Mouse (Mus musculus): ENCODE results near the gene Selenbp1.
A peak's percentile ranks its signal among the peaks of the same experiment; 100 is the strongest.
"Not testable (repeated sequence)": the region's sequence is repeated elsewhere in the genome, so short reads cannot be mapped to it uniquely, and the experiment has no call there.

Selenbp1 gene

DNA sequence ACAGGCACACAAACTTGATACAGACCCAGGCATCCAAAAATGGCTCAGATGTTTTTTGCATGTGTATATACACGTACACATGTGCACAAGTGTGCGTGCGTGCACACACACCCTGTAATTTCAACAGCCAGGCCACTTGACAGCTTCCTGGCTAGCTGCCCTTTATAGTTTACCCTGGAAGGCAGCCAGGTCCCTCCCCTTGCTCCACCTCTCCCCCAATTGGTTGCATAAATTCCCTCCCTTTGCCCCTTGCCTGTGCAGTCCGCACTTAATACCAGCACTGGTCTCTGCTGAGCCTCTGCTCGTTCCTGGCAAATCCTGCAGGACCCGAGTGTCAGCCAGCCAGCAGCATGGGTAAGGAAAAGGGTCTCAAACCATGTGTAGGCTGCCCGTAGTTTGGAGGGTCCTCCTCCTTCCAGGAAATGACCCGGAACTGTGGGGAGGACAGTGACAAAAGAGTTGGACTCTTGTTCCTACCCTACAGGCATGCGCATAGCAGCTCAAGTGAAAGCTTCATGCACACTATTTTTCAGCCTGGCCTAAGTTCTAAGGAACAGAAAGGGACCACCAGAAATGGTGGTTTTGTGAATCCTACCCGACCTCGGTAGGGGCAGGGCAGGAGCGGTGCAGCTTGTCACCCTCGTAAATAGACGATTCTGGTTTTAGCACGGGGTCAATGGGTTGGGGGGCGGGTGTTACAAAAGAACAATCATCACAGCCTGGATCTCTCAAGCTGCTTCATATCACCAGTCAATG lies at the start of gene Selenbp1:
Gene Selenbp1, plus strand, starts transcription at position 248 of the 756 bp plus-strand sequence.
- peak; percentile 78 for DNase-seq (ENCODE audit: low read depth)

DNA sequence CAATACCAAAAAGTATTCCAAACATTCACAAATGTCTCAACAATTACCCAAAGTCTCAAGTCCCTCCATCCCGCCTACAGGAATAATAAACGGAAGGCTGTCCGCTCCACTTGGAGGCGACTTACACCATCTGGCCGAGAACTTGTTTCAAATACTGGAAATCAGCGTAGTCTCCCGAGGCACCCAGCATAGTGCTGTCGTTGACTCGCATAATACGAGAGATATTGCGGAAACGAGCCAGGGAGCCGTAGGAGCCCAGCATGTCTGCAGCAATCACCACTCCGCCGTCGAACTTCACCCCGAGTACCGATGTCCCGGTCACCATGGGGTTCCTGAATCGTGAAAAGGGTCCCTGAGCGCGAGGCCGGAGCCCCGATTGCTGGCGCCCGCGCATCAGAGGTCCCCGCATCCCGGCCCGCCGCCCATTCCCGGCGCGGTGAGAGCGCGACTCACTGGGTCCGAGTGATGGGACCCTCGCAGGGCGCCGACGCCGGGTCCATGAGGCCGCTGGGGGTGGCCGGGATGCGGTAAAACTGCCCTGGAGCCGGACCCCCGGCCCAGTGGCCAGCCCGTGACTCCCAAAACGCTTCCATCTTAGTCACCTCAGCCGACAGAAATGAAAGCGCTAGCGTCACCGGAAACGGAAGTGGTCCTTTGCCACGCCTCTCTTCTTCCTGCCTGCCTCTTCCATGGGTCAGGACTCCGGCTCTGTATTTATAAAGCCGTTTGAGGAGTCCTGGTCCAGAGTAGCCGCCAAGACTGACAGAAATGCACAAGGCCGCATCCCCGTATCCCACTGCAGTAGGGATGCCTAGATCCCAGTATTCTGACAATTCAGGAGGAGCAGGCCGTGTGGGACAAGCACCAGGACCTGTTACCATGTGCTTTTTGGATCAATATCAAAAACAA lies 46.3 kb upstream of the Selenbp1 start, which contains the start of gene Psmb4:
Gene Psmb4, minus strand, starts transcription at position 646 of the 909 bp plus-strand sequence.
- DNase-seq (ENCODE audit: low read depth): peak; percentile 92

DNA sequence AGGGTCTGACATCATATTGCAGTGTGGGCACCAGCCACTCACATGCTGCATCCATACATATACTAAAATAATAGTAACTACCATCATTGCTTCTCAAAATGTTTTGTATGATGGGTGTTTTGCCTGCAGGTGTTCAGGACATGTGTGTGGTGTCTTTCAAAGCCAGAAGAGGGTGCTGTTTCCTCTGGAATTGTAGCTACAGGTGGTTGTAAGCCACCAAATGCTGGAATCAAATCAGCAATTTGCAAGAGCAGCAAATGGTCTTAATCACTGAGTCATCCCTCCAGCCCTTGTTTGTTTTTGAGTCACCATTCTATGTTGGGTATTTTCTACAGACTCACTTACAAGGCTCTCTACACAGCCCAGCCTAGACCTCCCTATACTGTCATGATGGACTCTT lies 44.3 kb upstream of the Selenbp1 start:
- peak; percentile 90 for DNase-seq (ENCODE audit: low read depth)

DNA sequence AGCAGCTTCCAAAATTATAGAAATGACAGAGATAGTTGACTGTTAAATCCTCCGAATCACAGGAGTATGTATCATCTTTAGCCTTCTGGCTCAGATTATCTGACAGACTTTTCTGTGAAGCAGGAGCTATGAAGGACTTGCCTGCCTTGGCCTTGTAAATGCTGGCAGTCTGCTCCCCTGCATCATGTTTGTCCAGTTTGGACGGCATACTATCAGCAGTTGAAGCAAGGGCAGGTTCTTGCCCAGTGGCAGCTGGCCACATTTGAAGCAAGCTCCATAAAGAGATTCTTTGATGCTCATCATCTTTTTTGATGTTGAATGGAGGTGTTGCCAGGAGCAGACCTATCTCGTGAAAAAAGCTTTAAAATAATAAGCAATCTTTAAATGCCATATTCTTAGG lies 38.8 kb upstream of the Selenbp1 start:
- DNase-seq (ENCODE audit: low read depth): no peak

DNA sequence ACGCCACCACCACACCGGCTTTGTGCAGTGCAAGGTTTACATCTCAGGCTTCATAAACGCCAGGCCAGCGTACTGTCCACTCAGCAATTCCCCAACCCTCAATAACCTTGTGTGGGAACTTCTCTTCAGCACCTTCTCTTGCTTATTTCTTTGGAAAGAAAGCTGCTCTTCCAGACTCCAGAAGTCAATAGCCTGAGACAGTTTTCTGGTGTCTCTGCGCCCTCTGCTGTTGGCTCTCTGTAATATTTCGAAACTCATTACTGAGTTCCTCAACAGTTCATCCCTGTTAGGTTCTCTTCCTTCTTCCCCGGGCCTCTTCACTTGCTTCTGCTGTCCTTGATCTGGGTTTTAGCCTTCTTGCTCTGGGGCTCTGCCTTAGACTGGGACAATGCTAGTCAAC lies 30.1 kb upstream of the Selenbp1 start:
- peak; percentile 84 for DNase-seq (ENCODE audit: low read depth)

DNA sequence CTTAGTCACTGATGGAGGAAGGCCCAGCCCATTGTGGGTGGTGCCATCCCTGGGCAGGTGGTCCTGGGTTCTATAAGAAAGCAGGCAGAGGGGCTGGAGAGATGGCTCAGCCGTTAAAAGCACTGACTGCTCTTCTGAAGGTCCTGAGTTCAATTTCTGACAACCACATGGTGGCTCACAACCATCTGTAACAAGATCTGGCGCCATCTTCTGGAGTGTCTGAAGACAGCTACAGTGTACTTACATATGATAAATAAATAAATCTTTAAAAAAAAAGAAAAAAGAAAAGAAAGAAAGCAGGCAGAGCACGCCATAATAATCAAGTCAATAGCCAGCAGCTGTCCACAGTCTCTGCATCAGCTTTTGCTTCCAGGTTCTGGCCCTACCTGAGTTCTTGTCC lies 28.1 kb upstream of the Selenbp1 start:
- DNase-seq (ENCODE audit: low read depth): not testable (repeated sequence)

DNA sequence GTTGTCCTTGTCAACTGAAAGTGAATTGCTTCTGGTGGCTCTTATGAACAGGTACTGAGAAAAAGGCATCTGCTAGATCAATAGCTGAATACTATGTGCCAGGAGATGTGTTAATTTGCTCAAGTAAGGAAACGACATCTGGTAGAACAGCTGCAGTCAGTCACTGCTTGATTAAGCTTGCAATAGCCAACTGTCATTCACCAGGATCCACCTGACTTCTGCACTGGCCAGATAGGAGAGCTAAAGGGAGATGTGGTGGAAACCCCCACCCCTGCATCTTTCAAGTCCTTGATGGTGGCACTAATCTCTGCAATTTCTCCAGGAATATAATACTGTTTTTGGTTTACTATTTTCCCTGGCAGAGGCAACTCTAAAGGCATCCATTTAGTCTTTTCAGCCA lies 26.4 kb upstream of the Selenbp1 start:
- DNase-seq (ENCODE audit: low read depth): no peak

DNA sequence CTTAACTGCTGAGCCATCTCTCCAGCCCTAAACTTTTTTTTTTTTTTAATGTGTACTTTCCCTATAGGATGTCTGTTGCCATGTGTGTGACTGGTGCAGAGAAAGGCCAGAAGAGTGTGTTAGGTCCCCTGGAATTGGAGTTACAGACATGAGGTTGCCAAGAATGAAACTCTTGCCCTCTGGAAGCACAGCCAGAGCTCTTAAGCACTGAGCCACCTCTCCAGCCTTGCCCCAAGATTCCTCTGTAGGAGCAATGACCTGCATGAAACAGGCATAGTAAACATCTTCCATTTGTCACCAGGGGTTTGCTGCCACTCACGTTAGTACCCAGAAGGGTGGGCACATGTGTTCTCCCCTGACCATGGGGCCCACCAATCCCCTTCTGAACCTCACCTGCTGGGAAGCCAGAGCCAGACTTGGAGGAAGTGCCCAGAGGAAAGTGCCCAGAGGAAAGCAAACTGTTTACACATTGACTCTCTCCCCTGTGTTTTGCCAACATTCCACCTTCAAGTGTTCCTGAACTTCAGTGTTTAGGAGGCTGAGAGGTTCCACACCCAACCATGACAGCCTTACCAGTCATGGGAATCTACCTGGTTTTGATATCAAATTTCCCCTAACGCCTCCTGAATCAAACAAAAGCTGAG lies 21.7 kb upstream of the Selenbp1 start:
- DNase-seq (ENCODE audit: low read depth): no peak

DNA sequence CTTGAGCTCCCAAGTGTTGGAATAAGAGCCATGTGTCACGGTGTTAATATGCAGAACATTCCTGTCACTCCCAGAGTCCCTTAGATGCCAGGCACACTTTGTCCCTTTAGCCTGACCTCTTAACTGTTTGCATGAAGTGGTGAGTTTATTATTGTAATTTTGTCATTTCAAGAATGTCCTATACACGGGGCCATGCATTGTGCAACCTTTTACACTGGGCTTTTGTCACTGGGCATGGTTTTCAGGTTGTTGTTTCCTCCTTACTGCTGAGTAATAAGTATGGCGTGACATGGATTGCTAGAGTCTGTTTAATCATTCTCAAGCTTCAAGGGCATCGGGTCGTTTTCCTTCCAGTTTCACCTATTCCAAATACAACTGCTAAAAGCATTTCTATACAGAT lies 19.1 kb upstream of the Selenbp1 start:
- DNase-seq (ENCODE audit: low read depth): no peak

DNA sequence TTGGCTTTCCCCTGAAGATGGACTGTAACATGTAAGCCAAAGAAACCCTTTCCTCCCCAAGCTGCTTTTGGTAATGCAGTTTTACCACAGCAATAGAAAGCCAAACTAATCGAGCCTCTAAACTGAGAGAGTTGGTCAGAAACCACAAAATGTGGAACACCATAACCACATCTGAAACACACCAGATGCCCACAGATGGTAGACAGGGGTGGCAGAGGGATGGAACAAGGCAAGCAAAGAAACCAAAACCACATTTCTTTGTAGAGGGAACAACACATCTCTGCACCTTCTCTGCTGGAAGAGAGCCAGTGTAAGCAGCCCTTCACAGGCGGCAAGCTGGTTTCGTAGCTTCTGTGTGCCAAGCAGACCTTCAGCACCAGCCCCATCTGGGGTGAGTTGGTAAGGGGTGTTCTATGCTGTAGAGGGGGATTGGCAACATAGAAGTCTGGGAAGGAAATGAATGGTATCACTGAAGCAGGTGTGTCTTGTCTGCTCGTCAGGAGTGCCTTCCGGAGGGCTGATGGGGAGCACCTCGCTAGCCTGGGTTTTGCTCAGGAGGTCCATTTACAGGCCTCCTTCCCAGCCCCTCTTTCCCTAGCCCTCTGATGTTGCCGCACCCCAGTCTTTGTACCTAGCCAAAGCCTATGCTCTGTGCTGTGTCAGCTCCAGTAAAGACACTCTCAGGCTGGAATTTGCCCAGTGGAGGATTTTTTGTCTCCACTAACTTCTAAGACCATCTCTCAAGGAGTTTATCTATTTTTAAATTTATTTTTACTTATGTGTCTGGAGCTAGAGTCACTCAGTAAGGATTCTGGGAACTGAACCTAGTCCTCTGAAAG lies 16.7 kb upstream of the Selenbp1 start:
- DNase-seq (ENCODE audit: low read depth): no peak

DNA sequence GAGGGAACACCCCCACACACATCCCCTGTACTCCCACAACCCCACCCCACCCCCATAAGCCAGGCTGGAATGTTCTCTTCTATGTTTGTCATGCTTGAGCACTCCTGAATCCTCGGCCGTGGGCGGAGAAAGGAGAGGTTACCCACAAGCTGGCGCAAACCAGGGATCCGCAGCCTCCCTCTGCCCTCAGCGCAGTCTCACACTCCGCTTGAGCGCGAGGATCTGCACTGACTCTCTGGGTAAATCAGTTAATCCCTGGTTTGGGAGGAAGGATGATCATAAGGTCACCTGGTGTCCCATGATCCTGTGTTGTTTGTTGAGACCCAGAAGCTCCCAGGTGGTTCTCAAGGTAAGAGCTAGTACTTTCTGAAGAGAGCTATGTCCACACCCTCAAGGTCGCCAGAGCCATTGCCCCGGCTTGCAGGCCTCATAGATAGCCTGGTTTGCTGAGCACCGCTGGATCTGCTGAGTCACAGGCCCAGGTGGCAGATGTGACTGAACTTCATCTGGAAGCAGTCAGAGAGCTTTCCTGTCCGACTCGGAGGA lies 15.0 kb upstream of the Selenbp1 start:
- DNase-seq (ENCODE audit: low read depth): no peak

DNA sequence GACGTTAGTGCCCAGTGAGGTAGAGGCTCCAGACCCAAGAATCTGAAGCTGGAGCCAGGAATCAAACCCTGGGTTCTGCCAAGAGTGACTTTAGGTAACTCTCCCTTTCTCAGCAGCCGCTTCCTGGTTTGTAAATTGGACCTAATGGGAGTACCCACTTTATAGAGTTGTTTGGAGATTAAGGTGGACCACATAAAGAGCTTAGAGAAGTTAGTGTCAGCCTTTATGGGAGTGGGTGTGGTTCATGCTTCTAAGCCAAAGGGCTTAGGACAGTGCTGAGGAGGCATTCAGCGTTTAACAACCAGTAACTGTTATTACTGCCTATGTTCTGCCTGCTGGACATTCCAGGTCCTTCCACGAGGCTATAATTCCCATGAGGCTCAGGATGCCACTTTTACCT lies 14.0 kb upstream of the Selenbp1 start:
- DNase-seq (ENCODE audit: low read depth): no peak

DNA sequence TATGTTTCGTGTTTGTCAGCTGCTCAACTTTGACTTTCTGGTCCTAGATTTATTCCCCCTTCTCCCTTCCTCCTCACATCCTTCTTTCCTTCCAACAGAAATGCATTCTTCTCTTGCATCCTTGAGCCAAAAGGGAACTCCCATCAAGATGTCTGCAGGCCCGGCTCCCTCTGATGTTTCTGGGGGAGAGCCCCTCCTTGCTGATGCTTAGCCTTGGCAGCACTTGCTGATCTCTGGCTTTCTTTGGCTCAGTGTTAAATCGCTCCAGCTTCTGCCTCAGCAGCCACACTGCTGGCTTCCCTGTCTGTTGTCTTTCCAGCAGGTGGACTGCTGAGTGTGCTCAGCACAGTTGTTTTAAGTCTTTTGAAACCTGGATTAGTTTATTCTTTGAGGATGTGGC lies 11.8 kb upstream of the Selenbp1 start:
- no peak for DNase-seq (ENCODE audit: low read depth)

DNA sequence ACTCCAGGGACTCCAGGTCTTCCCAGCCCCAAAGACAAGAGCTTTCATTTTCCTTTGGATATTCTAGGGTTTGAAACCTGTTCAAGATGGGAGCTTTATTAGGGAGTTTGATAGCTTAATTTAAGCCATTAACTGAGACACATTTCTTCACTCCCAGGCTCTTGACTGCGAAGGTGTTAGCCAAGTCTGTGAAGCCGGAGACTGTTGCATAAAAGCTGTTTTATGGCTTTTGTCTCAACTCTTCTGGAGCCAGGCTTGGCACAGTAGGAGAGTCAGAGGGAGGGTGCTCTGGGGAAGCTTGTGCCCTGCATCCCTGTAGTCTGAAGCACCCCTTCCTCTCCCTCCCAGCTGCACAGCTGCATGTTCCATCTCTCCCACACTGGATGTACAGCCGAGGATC lies 10.5 kb upstream of the Selenbp1 start:
- DNase-seq (ENCODE audit: low read depth): no peak

DNA sequence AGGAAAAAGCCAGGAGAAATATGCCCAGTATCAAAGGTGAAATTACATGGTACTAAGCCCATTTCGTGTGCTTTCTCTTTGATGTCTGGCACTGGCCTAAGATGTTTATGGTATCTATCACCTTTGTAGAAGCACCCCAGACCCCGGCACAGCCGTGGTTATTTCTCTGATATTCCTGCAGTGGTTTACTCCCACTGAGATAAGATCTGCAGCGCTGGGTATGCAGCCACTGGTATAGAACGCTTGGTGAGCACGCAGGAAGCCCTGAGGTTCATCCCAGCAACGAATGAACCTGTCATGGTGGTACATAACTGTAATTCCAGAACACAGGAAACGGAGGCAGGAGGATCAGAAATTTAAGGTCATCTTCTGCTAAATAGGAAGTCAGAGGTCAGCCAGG lies 8.2 kb upstream of the Selenbp1 start:
- DNase-seq (ENCODE audit: low read depth): no peak

DNA sequence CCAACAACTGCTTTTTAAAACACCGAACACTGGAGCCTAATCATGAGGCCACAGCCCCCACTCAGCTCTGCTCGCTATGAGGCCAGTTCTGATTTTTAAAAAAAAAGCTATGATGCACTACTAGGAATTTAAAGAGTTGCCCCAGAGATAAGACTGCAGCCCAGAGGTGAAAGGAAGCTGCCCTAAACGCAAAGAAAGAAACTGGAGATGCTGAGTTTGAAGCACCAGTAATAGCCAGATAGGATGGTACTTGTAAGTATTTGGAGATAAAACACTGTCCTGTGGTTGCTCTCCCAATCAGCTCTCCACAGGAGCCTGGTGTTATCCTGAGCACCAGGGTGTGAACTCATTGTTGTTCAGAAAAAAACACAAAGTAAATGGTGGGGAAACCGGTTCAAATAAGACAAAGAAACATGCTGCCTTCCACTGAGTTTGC lies 6.5 kb upstream of the Selenbp1 start:
- not testable (repeated sequence) for DNase-seq (ENCODE audit: low read depth)

DNA sequence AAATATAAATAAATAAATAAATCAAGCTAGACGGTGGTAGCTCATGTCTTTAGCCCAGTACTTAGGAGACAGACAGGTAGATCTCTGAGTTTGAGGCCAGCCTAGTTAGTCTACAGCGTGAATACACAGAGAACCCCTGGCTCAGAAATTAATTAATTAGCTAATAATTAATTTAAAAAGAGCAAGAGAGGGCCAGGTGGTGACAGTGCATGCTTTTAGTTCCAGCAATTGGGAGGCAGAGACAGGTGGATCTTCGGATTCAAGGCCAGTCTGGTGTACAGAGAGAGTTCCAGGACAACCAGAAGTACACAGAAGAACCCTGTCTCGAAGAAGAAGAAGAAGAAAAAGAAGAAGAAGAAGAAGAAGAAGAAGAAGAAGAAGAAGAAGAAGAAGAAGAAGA lies 3.9 kb upstream of the Selenbp1 start:
- DNase-seq (ENCODE audit: low read depth): not testable (repeated sequence)

DNA sequence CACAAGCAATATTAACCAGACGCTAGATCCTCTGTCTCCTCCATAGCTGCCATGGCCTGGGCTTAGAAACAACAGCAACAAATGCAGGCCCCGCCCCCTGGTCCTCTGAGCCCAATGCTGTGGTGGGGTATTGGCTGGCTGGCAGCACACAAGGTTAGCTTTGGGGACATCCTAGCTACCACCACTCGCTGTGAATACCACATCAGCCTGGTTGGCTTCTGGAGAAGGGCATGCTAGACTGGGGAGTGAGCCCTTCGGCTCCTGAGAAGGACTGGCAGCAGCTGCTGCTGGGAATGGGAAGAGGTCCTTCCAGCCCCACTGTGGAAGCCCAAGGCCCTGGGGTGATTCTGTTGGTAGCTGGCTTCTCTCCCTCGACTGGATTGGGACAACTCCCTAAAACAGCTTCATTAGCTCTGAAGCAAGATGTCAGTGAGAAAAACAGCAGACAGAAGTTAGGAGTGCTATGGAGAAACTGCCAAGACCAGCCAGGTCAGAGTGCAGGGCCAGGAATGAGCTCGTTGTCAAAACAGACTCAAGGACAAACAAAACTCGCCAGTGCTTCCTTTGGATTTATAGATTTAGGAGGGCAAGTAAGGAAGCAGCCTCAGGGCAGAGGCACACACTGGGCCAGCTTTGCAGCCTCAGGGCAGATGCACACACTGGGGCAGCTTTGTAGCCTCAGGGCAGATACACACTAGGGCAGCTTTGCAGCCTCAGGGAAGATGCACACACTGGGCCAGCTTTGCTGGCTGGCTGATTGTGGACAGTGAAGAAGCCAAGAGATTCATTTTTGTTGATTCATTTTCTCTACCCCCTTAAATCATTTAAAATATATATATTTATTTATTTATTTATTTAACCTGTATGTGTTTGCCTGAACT lies 2.2 kb upstream of the Selenbp1 start:
- peak; percentile 66 for DNase-seq (ENCODE audit: low read depth)

DNA sequence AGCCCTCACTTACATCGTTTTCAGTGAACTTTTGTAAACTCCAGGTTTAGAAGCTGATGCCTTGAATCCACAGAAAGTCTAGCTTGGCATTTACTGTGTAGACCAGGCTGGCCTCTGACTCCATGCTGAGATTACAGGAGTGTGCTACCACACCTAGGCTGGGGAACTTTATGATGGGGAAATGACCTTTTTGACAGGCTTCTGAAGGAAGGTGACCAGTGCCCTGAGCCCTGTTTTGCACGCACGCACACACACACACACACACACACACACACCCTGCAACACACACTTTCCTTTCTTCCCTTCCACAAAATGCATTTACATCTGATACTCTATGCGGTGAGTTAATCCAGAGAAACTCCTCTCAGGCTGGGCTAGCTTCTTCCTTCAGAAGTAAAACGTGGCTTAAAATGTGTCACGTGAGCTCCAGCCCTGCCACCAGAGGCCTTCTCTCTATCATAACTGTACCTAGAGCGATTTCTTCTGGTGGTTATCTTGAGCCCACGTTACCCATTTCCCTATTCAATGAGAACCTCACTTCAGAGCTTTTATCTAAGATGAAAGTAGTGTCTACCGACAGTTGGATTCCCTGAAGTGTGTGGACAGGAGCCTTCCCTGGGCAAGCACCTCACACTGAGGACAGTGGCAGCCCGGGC lies 1.3 kb upstream of the Selenbp1 start:
- not testable (repeated sequence) for DNase-seq (ENCODE audit: low read depth)

DNA sequence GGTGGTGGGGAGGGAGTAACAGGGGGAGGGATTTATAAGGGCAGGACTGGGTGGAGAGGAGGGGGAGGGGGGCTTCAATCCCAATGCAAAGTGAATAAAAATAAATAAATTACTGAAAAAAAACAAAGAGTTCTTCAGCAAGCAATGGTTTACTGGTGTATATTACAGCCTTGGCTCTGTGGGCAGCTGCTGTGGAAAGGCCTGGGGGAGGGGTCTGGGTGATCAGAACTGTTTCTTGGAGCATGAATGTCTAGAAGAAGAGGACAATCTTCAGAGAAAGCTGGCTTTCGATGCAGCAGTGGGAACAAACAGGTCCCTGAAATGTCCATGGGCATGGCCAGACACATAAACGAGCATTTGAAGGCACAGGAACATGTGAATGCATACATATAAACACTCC lies 577 bp upstream of the Selenbp1 start:
- not testable (repeated sequence) for DNase-seq (ENCODE audit: low read depth)
